17 mouse cellular contexts compared by ENCODE assay signal in the genomic region with DNA sequence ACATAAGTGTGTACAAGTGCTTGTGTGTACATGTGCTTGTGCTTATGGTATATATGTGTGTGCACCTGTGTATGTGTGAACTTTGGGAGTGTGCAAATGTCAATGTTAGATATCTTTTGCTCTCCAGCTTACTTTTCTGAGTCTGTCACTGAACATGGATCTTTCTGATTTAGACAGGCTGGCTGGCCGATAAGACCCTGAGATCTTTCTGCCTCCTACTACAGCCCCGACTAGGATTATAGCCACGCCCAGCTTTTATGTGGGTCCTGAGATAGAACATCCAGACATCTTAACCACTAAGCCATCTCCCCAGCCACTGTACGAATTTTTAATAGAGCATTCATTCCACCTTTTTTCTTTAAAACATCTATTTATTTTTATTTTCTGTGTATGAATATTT.
"Had no signal": no experiment of that assay in that cellular context is flagged by ENCODE, and none has a peak within 500 bp of the region (broad histone marks: within the 10 kb centered on the region; RNA-seq: fewer than 3 reads in every experiment).

No protein-coding gene starts in this region.

- H3K4me1 ChIP-seq: intestine, embryonic 15.5 days; limb, embryonic 10.5 days; midbrain, embryonic 15.5 days; stomach, embryonic 15.5 days had no signal

- H3K9ac ChIP-seq: intestine, embryonic 15.5 days; midbrain, embryonic 15.5 days; neural tube, embryonic 12.5 days; stomach, embryonic 15.5 days had no signal

- H3K9me3 ChIP-seq: intestine, embryonic 15.5 days; limb, embryonic 10.5 days; midbrain, embryonic 15.5 days; neural tube, embryonic 12.5 days; stomach, embryonic 15.5 days had no signal

- H3K27ac ChIP-seq: intestine, embryonic 15.5 days; left cerebral cortex, adult 2 months; limb, embryonic 10.5 days; midbrain, embryonic 15.5 days; neural tube, embryonic 12.5 days; stomach, embryonic 15.5 days had no signal

- H3K27me3 ChIP-seq: intestine, embryonic 15.5 days; midbrain, embryonic 15.5 days; neural tube, embryonic 12.5 days; stomach, embryonic 15.5 days had no signal

- DNase-seq: kidney, adult 18-20 months; kidney, postnatal 10 days; kidney, postnatal 4 days; lung, adult 2 months; lung, postnatal 36 days; right cerebral cortex, postnatal 4 days; spleen, adult 18-20 months; thymus, adult 2 months; thymus, postnatal 36 days had no signal

- H3K4me2 ChIP-seq: intestine, embryonic 15.5 days; midbrain, embryonic 11.5 days; midbrain, embryonic 15.5 days; neural tube, embryonic 12.5 days; stomach, embryonic 15.5 days had no signal

- H3K36me3 ChIP-seq: intestine, embryonic 15.5 days; midbrain, embryonic 15.5 days; neural tube, embryonic 12.5 days; stomach, embryonic 15.5 days had no signal

- H3K4me3 ChIP-seq: intestine, embryonic 15.5 days; left cerebral cortex, adult 2 months; limb, embryonic 10.5 days; midbrain, embryonic 15.5 days; neural tube, embryonic 12.5 days; stomach, embryonic 15.5 days had no signal

- ATAC-seq: intestine, embryonic 15.5 days; lung, postnatal 0 days; midbrain, embryonic 15.5 days had no signal
